Mouse (Mus musculus): ENCODE data around the gene D630003M21Rik.

GRCm38 (mm10) chr2:158276451-158276850, 47.4 kb upstream of the D630003M21Rik start:
- TF ChIP-seq CTCF (IDR thresholded peaks at IDR 0.05; ENCODE audit: low read depth, low read length), result no peak
- no peak for TF ChIP-seq GATA1 (IDR thresholded peaks at IDR 0.05; ENCODE audit: borderline replicate concordance, low read length)
- no peak for TF ChIP-seq POLR2AphosphoS5 (IDR thresholded peaks at IDR 0.05; ENCODE audit: insufficient replicate concordance, low read depth, low read length)
- no peak for TF ChIP-seq TAL1 (conservative IDR thresholded peaks at IDR 0.05; ENCODE audit: low read depth, low read length)
- no peak for TF ChIP-seq GATA2 (IDR thresholded peaks at IDR 0.05; ENCODE audit: borderline replicate concordance, low read depth, low read length)

All from G1E (cell line).